Mouse (Mus musculus) kidney, adult 2 months (tissue): ENCODE measurements around the gene Trim8. TPM values are rescaled to one million over a fixed set of nuclear protein-coding genes. Genes with fewer than 3 reads are reported as not detected.

Experiments
- DNase-seq: peaks from one replicate; pipeline ENCODE4 v3.0.0; 2021
- H3K27ac ChIP-seq: fragments of 200-500 bp; 2 replicates; pipeline ENCODE4 v1.5.1; 2012; ENCODE audit warnings: low read depth, low read length, control low read depth, inconsistent platforms; ENCODE audit not compliant: insufficient read depth
- H3K27me3 ChIP-seq: fragments of 200-500 bp; replicated peaks from 2 replicates; pipeline ENCODE4 v1.6.1; 2012; ENCODE audit warnings: mild to moderate bottlenecking, moderate library complexity, low read length, inconsistent platforms; ENCODE audit not compliant: control insufficient read depth, insufficient read depth
- H3K36me3 ChIP-seq: fragments of 200-500 bp; 2 replicates; pipeline ENCODE4 v1.6.1; 2012; ENCODE audit warnings: mild to moderate bottlenecking, moderate library complexity, low read length, inconsistent platforms; ENCODE audit not compliant: control insufficient read depth, insufficient read depth
- H3K4me1 ChIP-seq: fragments of 200-500 bp; 2 replicates; pipeline ENCODE4 v1.6.1; 2011; ENCODE audit warnings: low read length; ENCODE audit not compliant: control insufficient read depth, insufficient read depth
- H3K4me3 ChIP-seq: fragments of 200-500 bp; 2 replicates; pipeline ENCODE4 v1.5.1; 2011; ENCODE audit warnings: mild to moderate bottlenecking, low read depth, low read length, control low read depth; ENCODE audit not compliant: insufficient read depth
- CTCF ChIP-seq: fragments of 200-500 bp; conservative IDR thresholded peaks from 2 replicates; pipeline ENCODE4 v1.5.1; 2011; ENCODE audit warnings: low read depth, mild to moderate bottlenecking, control low read depth, low read length, moderate library complexity, mixed read lengths; ENCODE audit not compliant: insufficient read depth, insufficient read length
- POLR2A ChIP-seq: fragments of 200-500 bp; IDR thresholded peaks from one replicate; pipeline ENCODE4 v1.6.1; 2011; ENCODE audit warnings: low read depth, low read length, control low read depth
- WGBS: fragments of 180-500 bp; shearing (Covaris S2); methylation state at CpG from one replicate; pipeline ENCODE4 v1.1.7; 2018; 5-methylcytosine and 5-hydroxymethylcytosine counted together
- polyA plus RNA-seq: library from polyadenylated mRNA; depleted of rRNA; stranded (reverse); fragments of >200 nt; gene quantifications from 2 replicates; pipeline ENCODE4 v1.2.3, GENCODE M21; 2012; rRNA removed

Gene Trim8
- 41.3 and 43.6 TPM in 2 replicates for polyA plus RNA-seq

DNA sequence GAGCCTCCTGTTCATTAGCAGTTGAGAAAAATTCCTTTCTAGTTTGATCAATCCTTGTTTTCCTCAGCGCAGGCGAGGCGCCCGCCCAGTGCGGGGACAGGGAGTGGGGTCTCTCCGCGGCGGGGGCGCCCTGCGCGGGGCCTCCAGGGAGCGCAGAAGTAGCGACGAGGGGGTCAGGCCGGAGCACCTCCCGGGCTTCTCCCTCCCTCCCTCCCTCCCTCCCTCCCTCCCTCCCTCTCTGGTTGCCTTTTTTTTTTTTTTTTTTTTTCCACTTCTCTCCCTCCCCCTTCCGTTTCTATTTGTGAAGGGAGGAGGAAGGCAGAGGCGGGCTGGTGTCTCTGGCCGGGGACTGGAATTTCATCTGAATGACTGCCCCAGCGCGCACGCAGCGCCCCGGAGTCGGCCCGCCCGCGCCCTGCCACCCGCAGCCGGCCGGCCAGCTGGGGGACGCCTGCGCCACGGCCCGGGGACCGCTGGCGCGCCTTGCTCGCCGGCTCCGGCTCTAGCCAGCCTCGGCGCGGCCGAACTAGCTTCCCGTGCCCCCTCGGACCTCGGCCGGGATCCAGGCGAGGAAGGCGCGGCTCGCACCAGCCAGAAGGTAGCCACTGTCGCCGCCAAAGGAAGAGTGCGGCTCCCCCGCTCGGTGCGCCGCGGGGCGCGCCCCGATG, at the start of gene Trim8:
Gene Trim8 (plus strand): TSS at position 302 of the 668 bp plus-strand sequence.
- peak; percentile 92 for DNase-seq
- Histone ChIP-seq H3K27ac (peak within 1 kb of the TSS; percentile 99), H3K4me1 (peaks cover 24% of the 10 kb centered on the region), H3K4me3 (peak within 1 kb of the TSS; percentile 79), H3K36me3 (no peaks in the 10 kb centered on the region), H3K27me3 (no peaks in the 10 kb centered on the region)
- 1% methylated on average over 57 of the region's 64 CpGs for WGBS
- TF ChIP-seq CTCF (no peak), POLR2A (no peak)

DNA sequence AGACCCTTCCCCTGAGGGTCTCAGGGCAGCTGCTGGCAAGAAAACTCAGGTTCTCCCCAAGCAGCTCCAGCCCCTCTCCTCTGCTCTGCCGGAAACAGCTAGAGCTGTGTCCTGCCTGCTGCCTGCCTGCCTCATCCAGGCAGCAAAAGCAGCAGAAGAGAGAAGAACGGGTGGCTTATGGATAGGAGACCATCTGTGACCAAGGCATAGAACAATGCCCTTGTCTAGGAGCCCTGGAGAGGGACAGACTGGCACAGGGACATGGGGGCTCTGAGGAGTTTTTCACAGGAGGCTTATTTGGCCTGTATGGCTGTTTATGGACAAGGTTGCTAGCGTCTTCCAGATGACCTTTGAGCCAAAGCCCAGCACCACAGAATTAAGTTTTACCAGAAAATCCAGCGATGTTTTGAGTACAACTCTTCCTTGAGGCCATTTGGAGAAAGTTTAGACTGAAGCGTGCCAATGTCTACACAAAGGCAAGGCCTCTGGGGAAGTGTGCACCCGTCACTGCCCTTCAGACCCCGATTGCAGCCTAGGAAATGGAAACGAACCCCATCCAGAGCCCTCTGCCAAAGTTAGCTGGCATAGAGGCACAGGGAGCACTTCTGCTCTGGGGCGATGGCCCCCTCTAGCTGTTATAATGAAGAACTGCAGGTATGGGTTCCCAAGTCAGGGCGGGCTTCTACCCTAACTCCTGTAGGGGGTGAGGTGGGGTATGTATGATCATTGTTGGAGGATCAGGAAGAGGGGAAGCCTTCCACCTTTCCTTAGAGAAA, 49.3 kb upstream of the Trim8 start:
- TF ChIP-seq CTCF (peak; percentile 83), POLR2A (no peak)
- Histone ChIP-seq H3K36me3 (0 out of 2 replicates have a peak, but pooled peaks cover 1% of the 10 kb centered on the region), H3K4me3 (no peak overlapping the region), H3K27ac (peak overlapping the region; percentile 63), H3K27me3 (no peaks in the 10 kb centered on the region), H3K4me1 (peaks cover 53% of the 10 kb centered on the region)
- WGBS = 19% methylated on average over 10 of the region's 10 CpGs
- DNase-seq = peak; percentile 76

DNA sequence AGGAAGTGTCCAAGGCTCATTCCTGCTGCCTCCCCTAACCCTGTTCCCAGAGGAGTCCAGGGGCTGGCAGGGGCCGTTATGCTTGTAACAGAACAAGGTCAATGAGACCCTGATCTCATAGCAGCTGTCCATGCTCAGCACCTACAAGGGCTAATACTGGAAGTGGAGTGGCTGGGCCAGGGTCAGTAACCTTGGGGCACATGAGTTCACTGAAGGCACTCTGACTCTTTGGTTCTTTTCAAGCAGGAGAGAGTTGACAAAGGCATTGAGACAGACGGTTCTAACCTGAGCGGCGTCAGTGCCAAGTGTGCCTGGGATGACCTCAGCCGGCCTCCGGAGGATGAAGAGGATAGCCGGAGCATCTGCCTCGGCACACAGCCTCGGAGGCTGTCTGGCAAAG, 48.6 kb upstream of the Trim8 start:
- no peak overlapping the region for H3K4me3 ChIP-seq
- H3K27ac ChIP-seq = 0 out of 2 replicates have a peak overlapping the region, but pooled peaks have one; percentile 7
- no peak for TF ChIP-seq POLR2A
- no peak for TF ChIP-seq CTCF
- H3K36me3 ChIP-seq = 0 out of 2 replicates have a peak, but pooled peaks cover 1% of the 10 kb centered on the region
- H3K4me1 ChIP-seq = peaks cover 53% of the 10 kb centered on the region
- WGBS = 58% methylated on average over 9 of the region's 9 CpGs
- H3K27me3 ChIP-seq = no peaks in the 10 kb centered on the region
- DNase-seq = no peak

DNA sequence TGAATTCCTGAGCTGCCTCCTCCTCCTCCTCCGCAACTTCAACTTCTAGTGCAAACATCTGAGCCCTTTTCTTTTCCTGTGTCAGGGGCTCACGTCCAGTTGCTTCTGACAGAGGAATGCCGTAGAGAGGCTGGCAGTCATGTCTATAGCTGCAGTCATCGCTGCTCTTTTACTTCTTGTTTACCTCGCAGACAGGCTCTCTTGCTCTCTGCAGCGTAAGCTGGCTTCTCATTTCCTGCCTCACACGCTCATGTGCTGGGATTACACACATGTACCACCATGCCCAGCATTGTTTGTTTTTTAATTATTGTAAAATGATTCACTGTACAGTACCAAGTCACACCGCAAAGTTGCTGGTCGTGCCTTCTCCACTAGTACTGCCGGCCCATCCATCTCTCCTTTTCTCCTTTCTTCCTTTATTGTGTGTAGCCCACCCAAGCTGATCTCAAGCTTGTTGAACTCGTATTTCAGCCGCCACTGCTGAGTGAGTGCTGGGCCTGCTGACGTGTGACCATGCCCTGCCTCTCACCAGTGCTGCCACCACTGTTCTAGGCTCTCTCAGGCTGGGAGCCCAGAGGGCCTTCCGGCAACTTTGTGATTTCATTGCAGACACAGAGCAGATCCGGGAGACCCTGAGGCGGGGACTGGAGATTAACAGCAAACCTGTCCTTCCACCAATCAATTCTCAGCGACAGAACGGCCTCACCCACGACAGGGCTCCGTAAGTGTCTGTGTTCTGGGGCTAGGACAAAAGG, 47.2 kb upstream of the Trim8 start:
- no peaks in the 10 kb centered on the region for H3K27me3 ChIP-seq
- no peak for TF ChIP-seq CTCF
- TF ChIP-seq POLR2A = no peak
- H3K4me1 ChIP-seq = peaks cover 53% of the 10 kb centered on the region
- WGBS = 28% methylated on average over 20 of the region's 20 CpGs
- 0 out of 2 replicates have a peak, but pooled peaks cover 1% of the 10 kb centered on the region for H3K36me3 ChIP-seq
- H3K4me3 ChIP-seq = no peak overlapping the region
- H3K27ac ChIP-seq = peak overlapping the region; percentile 74
- no peak for DNase-seq

DNA sequence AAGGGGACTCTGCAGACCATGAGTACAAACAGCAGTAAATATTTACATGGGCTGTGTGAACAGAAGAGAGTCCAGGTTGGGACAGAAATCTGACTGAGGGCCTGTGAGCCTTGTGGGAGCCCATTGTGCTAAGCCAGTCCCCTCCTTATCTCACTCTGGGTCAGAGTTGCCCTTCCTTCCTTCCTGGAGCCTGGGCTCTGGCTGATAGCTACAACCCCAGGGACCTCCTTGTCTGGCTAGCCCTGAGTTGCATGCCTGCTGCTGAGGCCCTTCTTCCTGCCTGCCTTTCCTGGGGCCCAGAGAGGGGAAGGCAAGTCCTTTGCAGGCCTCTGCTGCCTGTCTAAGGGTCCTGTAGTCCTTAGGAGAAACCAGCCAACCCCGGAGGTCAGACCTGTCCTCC, 46.5 kb upstream of the Trim8 start:
- H3K4me1 ChIP-seq = peaks cover 60% of the 10 kb centered on the region
- WGBS = 16% methylated on average over 1 of the region's 1 CpGs
- H3K4me3 ChIP-seq = no peak overlapping the region
- H3K27ac ChIP-seq = peak overlapping the region; percentile 74
- DNase-seq = peak; percentile 79
- no peaks in the 10 kb centered on the region for H3K27me3 ChIP-seq
- 0 out of 2 replicates have a peak, but pooled peaks cover 1% of the 10 kb centered on the region for H3K36me3 ChIP-seq
- no peak for TF ChIP-seq CTCF
- TF ChIP-seq POLR2A = no peak

DNA sequence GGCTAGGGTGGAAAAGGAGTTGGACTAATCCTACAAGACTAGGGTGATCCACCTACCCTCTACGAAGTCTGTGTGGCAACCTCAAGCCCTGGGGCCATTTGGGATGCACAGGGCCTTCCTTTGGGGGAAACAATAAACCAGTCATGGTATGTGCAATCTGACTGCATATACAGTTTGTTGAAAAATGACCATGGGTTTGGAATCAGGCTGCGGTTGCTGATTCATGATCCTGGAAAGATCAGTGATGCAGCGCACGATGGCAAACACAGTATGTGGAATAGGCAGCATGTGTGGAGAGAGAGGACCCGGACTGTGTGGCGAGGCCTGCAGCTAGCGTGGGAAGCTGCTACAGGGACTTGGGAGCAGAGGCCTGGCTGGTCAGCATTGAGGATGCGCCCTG, 45.9 kb upstream of the Trim8 start:
- Histone ChIP-seq H3K36me3 (0 out of 2 replicates have a peak, but pooled peaks cover 1% of the 10 kb centered on the region), H3K4me3 (no peak overlapping the region), H3K27me3 (no peaks in the 10 kb centered on the region), H3K4me1 (peaks cover 61% of the 10 kb centered on the region), H3K27ac (peak overlapping the region; percentile 74)
- 67% methylated on average over 8 of the region's 8 CpGs for WGBS
- TF ChIP-seq CTCF = no peak
- TF ChIP-seq POLR2A = no peak
- DNase-seq = no peak
